Mouse (Mus musculus): ENCODE measurements around the gene Gm17545.

The Gm17545 gene

GRCm38 (mm10) chr9:22488963-22489362 lies 34.9 kb downstream of the Gm17545 start:
- no peak for DNase-seq (ENCODE audit: low spot score in 2 of 2)

GRCm38 (mm10) chr9:22494203-22494807 lies 40.2 kb downstream of the Gm17545 start:
- no peak for DNase-seq (ENCODE audit: low spot score in 2 of 2)

GRCm38 (mm10) chr9:22495133-22495532 lies 41.0 kb downstream of the Gm17545 start:
- no peak for DNase-seq (ENCODE audit: low spot score in 2 of 2)

- no peak for DNase-seq (ENCODE audit: low spot score in 2 of 2)
Measured at GRCm38 (mm10) chr9:22497021-22497767, 43.1 kb downstream of the Gm17545 start.

GRCm38 (mm10) chr9:22502972-22503371 lies 48.9 kb downstream of the Gm17545 start:
- no peak for DNase-seq (ENCODE audit: low spot score in 2 of 2)

GRCm38 (mm10) chr9:22503581-22503980 lies 49.5 kb downstream of the Gm17545 start:
- DNase-seq (ENCODE audit: low spot score in 2 of 2): no peak

GRCm38 (mm10) chr9:22505574-22505973 lies 51.5 kb downstream of the Gm17545 start:
- DNase-seq (ENCODE audit: low spot score in 2 of 2): no peak
